Mouse (Mus musculus) erythroblast, embryonic 14.5 days (primary cell): ENCODE data around the gene Fam72a.

ENCODE experiments used
- GATA1 ChIP-seq: IDR thresholded peaks from 2 replicates; pipeline ENCODE4 v1.6.1; 2012; ENCODE audit warnings: low read length, inconsistent platforms, mixed read lengths
- TAL1 ChIP-seq: IDR thresholded peaks from 3 replicates; pipeline ENCODE4 v1.6.1; 2012; ENCODE audit warnings: low read length, inconsistent platforms, mixed read lengths

- TF ChIP-seq GATA1, result no peak
- no peak for TF ChIP-seq TAL1
These were observed 36.1 kb upstream of the Fam72a start for GRCm38 (mm10) chr1:131491579-131491978.
